Mouse (Mus musculus): ENCODE results near the gene Smcr8.

Gene Smcr8

DNA sequence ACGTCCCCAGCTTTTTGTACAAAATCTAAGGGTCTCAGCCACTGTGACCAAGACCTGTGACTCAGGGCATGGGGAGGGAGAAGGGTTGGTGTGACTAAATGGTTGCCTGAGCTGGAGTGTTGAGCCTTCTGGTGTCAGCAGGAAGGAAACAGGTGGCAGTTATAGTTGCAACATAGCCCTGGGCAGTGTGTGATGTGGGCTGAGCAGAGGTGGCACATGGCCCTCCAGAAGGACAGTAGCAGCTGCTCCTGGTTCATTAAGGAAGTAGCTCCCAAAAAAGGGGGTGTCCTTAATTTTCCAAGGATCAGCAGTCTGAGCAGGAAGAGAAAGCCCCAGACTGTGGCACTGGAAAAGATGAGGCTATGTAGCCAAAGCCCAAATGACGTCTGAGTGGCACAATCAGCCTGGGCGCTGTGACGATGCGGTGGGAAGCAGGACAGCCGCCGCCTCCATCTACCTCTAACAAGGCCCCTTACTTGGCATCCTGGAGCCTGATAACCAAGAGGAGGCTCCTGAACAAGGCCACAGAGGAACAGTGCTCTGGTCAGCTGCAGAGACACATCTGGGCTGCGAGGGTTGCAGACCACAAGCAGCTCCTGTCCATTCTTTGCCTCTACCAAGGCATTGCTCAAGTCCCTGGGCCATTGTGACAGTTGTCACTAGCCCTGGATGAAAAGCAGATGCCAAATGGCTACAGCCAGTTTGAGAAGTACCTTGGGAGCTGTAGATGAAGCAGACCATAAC, 7.0 kb downstream of the Smcr8 start:
- WGBS, result 87% methylated on average over 8 of the region's 8 CpGs

DNA sequence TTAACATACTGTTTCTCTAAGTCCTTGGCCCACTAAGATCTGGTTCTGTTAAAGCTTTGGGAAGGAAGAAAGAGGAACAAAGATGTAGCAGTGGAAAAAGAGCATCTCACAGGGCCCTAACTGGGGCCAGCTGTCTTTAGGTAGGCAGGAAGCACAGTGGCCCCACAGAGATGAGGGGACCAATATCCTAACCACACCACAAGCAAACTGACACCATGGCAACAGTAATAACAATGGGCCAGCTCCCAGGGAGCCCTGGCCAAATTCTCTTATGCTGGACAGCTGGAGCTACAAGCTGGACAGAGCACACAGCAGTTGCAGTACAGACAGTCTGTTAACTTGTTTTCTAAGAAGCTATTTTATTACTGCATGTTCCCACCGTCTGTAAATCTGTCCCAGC, 10.3 kb downstream of the Smcr8 start:
- WGBS, result 16% methylated on average over 1 of the region's 1 CpGs

DNA sequence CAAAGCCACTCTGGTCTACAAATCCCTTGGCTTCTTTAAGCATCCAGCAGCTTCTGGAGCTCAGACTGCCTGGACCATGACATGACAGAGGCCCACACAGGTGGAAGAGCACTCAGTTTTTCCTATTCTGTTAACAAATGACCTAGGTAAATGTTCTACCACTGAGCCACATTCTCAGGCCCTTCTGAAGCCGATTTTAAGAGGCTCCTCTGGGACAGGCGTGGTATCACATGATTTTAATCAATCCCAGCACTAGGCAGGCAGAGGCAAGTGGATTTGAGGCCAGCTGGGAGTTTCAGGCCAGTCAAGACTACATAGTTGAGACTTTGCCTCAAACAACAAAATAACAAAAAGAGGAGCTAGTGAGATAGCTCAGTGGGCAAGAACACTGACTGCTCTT, 13.1 kb downstream of the Smcr8 start:
- 91% methylated on average over 2 of the region's 2 CpGs for WGBS

DNA sequence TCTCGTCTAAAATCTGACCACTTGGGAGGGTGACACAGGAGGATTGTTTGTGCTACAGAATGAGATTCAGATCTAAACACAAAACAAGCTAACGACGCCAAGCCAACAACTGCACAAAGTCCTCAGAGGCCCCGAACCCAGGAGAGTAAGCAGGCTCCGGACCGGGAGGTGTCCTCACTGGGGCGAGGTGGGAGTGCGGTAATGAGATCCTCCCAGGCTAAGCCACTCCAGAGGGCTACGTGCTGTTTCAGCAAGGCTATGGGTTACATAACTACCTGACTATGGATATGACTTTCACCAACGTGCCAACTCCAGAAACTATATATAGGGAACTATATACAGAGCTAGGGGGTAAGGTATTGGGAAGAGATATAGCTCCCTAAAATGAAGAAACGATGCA, 19.0 kb downstream of the Smcr8 start:
- WGBS, result 77% methylated on average over 11 of the region's 11 CpGs

DNA sequence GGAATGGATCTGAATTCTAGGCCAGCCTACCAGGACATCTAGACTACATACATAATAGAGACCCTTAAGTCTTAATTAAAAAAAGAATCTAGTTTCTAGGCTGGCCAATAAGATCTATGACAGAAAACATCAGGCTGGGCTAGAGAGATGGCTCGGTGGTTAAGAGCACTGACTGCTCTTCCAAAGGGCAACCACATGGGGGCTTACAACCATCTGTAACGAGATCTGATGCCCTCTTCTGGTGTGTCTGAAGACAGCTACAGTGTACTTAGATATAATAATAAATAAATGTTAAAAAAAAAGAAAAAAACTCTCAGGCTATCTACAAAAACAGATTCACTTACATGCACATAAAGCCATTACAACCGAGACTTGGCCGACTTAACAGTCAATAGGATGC, 22.7 kb downstream of the Smcr8 start:
- WGBS, result 89% methylated on average over 4 of the region's 4 CpGs

DNA sequence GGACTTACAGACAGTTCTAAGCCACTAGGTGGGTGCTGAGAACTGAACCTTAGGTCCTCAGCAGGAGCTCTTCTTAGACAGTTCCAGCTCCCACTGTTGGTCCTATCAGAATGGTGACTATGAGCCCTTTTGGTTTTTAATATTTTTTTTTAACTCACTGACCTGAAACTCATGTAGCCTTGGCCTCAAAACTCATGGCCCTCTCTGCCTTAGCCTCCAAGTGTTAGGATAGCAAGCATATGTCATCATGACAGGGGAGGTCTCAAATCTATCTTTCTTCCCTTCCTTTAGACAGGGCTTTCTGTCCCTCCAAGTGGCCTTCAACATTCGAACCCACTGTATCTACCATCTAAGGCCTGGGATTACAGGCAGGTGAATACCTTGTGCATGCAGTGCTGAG, 23.6 kb downstream of the Smcr8 start:
- WGBS, result 87% methylated on average over 1 of the region's 1 CpGs

DNA sequence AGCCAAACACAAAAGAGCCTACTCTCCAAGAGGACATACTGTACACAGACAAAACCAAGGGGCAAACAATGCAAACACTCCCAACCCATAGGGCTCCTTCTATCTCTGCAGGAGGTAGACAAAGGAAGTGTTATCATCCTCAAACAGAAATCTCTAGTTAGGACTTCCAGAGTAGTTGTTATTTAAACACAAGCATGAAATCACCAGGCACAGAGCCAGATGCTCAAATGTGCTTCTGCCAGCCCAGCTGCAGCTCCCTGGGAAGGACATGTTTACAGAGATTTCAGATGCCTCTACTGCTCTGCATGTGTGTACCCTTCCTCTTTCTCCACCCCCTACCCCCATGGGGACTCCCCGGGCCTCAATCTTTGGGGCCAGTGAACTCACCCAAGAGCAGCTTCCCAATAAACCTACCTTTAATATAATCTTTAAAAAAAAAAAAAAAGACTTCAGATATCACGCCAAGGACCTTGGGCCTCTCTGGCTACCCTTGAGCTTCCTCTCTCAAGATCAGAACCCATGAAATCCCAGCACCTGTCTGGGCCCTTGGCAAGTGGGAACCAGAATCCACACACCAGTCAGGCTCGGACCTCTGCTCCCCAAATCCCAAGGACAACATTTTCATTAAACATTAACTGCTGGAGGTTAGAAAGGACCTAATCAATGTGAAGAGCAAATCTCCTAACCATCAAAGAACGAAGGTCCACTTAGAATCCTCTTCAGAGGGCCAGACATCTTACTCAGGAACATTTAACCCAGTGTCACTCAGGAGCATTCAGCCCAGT, 31.2 kb downstream of the Smcr8 start:
- 73% methylated on average over 4 of the region's 4 CpGs for WGBS

DNA sequence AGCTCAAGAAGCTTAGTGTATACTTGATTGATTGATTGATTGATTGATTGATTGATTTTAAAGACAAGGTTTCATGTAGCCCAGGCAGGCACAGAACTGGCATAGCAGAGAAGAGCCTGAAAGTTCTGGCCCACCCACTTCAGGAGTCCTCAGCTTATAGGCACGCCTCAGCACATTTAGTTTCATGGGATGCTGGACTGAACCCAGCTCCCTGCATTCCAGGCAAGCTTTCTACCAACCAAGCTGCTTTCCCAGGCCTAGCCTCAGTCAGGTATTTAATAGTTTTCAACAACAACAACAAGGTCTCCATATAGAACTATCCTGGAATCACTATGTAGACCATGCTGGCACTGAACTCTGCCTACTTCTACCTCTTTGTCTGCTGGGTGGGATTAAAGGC, 32.2 kb downstream of the Smcr8 start:
- 79% methylated on average over 1 of the region's 1 CpGs for WGBS

DNA sequence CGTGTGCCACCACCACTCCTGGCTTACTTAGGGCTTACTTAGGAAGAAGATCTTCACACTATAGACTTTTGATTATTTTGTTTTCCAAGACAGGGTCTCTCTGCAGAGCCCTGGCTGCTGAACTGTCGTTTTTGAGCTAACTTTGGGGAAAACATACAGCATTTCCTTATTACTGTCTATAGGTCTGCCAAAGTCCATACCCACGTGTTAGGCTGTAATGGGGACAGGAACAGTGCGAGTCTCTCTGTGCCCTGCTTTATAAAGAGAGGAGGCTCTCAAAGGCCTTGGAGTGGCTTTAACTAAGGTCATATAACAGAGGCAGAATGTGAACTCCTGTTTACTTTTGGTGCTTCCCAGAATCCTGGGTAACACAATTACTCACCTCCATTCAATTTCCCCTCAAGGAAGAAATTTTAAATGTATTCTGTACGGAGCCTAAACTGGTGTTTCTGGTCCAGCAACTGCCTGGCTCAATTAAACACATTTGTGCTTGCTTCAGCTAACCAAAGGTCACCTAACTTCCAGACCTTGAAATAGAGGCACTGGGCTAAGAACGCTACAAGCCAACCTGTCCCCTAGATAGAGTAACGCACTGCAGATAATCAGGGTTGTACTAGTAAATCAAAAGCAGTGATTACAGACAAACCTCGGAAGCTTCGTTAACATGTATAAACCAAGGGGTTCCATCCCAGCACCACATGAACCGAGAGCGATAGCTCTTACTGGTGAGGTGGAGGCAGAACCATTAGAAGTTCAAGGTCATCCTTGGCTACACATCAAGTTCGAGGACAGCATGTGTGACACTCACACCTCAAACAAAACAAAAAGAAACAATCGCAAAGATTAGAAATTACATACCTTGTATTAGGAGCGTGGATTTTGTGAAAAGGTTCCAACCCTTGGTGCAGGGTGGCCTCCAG, 33.0 kb downstream of the Smcr8 start:
- 47% methylated on average over 14 of the region's 14 CpGs for WGBS

DNA sequence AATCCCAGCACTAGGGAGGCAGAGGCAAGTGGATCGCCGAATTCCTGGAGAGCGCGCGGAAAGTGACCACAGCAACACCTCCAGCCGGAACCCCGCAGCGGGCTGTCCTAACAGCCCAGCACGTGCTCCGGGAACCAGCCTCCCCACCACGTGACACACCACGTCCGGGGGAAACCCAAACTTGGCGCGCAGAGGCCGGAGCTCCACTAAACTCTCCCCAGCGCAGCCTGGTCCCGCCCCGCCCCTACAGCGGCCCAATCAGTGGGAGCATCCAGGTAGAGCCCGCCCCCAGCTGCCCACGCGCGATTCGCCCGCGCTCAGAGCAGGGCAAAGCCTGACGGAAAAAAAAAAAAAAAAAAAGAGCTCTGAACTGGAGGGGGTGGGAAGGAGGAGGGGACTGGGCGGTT, 33.7 kb downstream of the Smcr8 start:
- WGBS, result under 1% methylated on average over 29 of the region's 29 CpGs

DNA sequence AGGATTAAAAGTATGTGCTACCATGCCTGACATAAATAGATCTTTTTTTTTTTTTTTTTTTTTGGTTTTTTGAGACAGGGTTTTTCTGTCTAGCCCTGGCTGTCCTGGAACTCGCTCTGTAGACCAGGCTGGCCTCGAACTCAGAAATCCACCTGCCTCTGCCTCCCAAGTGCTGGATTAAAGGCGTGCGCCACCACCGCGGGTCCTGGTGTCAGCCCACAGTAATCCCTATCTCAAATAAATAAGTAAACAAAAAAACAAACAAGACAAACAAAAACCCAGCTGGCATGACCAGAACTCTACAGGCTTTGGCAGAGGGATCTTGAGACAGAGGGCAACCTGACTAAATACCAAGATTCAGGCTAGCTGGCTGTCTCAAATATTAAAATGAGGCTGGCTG, 34.3 kb downstream of the Smcr8 start, which contains the start of gene Shmt1:
TSS of gene Shmt1 (minus strand) at position 101 of the 400 bp plus-strand sequence.
- 30% methylated on average over 6 of the region's 6 CpGs for WGBS

DNA sequence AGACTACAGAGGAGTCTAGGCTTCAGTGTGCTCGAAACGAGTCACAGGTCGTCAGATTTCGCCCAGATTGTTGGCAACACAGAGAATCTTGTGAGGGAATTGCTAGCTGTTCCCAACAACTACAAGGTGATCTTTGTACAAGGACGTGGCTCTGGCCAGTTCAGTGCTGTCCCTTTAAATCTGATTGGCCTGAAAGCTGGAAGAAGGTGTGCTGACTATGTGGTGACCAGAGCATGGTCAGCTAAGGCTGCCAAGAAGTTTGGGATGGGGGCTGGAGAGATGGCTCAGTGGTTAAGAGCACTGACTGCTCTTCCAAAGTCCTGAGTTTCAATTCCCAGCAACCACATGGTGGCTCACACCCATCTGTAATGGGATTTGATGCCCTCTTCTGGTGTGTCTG, 39.1 kb downstream of the Smcr8 start:
- 66% methylated on average over 5 of the region's 5 CpGs for WGBS

DNA sequence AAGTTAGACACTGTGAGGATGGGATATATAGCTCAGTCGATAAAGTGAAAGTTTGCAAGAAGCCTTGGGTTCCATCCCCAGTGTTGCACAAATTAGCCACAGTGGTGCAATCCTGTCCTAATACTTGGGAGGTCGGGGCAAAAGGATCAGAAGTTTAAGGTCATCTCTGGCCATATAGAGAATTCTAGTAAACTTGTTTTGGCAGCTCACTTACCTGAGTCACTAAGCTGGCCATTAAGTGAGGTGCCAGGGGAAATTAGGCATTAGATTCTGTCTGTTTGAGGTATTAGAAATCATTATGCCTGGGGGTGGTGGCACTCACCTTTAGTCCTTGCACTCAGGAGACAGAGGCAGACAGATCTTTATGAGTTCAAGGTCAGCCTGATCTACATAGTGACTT, 46.4 kb downstream of the Smcr8 start:
- WGBS, result 76% methylated on average over 2 of the region's 2 CpGs

DNA sequence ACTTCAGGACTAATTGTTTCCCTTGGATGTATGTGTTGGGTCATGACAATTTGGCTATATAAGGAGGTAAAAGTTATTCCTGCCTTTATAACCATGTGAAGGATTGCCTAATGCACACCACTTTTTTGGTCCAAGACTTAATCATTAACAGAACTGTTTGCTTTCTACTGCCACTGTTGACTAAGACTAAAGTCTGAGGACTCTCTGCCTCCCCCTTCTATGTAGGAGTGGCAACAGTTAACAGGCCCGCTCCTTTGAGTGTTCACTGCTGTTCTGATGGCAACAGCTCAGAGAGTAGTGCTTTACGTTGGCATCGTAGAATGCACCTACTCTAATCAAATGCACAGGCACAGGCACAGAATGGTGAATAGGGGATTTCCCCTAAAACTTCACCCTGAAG, 47.9 kb downstream of the Smcr8 start:
- WGBS, result 84% methylated on average over 3 of the region's 3 CpGs

DNA sequence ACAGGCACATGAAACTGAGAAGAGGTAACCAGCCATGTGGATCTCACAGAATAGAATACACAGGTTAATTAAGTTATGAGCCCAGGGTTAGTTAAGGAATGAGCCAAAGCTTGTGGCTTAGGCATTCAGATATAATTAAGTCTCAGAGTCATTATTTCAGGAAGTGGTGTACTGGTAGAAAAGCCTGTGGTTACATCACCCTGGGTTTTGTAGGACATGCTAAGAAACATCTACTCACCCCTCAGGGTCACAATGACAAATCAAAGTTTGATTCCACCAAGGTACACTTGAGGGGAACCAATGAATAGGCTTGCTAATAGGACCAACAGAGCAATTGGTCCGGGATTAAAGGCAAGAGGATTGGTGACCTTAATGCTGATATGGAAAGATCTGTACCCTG, 49.4 kb downstream of the Smcr8 start:
- WGBS, result 58% methylated on average over 1 of the region's 1 CpGs

DNA sequence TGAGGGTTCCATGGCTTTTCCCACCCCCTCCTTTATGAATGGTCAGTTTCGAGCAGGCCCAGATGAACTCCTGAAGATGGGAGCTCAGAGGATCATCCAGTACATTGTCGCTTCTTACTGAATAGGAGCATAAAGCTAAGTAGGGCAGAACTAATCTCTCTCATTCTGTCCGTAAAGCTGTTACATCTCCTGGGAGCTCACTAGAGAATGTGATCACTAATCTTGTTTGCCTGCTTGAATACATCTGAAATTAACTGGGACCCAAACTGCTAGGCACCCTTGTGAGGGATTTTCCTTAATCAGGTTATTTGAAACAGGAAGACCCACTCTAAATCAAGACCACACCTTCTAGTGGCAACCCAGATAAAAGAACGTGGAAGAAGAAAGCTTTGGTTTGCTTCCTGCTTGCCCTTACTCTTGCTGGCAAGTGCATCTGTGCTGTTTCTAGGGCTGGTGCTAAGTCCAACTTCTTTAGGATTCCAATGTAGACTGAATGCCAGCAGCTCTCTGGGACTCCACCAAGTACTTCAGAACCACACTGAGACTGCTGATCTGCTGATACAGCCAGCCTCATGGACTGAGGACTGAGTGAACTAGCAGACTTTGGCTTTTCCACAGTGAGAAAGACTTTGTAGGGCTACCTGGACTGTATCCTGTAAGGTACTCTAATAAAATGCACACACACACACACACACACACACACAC, 50.1 kb downstream of the Smcr8 start:
- 30% methylated on average over 4 of the region's 4 CpGs for WGBS

DNA sequence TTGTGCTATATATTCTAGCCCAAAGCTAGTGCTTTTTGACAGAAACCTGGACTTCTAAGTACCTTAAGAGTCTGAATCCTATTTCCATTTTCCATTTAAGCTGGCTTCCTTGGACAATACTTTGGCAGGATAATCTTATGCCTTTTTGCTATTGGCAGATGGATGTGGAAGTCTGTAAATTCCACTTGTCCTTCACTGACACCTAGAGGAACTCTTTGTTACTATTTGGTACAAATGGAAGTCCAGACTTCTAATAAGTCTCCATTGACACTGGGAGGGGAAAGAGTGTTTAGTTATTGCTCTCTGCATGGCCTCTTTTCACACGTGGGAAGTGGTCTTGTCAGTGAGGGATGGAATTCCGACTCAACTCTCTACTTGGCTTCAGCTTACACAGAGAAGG, 51.6 kb downstream of the Smcr8 start:
- 30% methylated on average over 2 of the region's 2 CpGs for WGBS

DNA sequence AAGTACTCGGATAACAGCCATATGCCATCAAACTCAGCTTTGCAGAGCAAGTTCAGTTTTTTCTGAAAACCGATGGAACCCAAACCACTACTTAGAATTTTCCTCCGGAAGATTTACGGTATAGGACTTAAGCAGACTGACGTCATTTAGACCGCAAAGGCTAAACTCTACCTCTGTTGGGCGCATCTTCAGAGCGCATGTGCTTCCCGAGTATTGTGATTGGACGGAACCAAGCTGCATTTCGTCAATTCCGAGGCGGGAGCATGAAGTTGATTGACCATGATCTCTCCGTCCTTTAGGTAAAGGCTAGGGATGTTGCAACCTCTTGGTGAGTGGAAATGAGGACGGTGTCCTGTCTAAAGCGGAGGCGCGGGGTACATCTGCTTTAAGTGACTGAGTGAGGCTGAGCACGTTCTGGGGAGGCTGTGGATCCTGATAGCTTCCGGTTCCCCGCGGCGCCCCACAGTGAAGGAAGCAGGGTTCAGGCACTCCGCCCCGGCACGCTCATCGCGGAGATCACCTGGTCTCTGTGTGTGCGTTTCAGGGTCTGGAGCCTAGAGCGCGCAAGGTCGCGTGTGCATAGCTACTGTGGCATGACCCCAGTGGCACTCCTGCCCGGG, 53.2 kb downstream of the Smcr8 start, which contains the start of gene Dhrs7b:
TSS of gene Dhrs7b (plus strand) at position 199 of the 620 bp plus-strand sequence.
- under 1% methylated on average over 34 of the region's 34 CpGs for WGBS

DNA sequence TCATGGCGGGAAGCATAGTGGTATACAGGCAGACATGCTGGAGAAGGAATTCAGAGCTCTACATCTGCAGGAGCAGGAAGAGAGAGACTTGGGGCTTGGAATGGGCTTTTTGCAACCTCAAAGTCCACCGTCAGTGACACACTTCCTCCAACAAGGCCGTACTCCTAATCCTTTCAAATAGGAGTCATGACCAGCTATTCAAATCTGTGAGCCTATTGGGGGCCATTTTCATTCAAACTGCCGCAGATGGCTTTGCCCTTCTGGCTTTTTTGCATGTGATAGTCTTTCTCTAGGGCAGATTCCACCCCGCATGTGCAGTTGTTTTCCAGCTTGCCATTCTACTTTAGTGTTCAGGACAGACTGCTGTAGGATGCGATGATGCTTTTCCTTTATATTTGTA, 59.6 kb downstream of the Smcr8 start:
- WGBS, result 95% methylated on average over 6 of the region's 6 CpGs

Data from cerebral cortex, adult 2 months (tissue).